Mouse (Mus musculus) urinary bladder, postnatal 36 days (tissue): ENCODE measurements around the gene Actc1.
A peak's percentile ranks its signal among the peaks of the same experiment; 100 is the strongest.

Experiments used
- DNase-seq, 2 experiments: peaks; one replicate each; pipeline ENCODE4 v3.0.0; 2022; ENCODE audit warnings: low spot score in 2 of 2, mixed read lengths in 1 of 2

Gene Actc1

DNA sequence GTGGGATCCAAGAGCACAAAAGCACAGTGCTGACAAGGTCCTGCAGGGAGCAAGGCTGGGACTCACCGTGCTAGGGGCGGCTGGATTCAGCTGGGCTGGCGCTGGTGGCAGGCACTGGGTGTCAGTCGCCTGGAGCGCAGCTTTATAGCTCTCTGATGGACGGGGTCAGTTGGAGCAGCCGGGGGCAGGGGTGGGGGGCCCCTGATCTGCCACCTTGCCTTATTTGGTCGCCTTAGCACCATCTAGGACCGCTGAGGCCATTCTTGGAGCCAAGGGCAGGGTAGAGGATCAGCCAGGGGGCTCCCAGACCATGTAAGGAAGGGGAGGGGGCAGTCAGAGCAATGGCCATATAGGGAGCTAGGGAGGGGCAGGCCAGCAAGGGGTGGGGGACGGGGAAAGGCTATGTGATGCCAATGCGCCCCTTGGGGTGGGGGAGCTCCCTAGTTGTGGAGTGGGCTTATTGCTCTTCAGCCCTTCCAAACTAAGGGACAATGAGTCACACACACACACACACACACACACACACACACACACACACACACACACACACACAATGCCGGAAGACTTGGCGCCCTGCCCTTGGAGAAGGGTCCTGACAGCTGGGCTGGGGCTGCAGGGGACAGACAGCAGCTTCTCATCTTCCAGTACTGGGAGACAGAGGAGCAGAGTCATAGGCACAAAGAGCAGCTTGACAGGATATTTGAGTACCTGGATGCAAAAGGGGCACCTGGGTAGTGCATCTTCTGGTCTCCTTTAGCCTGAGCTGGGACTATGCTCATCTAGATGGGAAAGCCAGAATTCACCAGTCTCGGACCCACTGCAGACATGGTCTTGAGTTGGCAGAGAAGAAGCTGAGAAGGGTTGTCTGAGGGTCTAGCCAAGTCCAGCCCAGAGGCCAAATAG is at the start of gene Actc1:
TSS of gene Actc1 (minus strand) at position 853 of the 903 bp plus-strand sequence.
- DNase-seq: no peak

DNA sequence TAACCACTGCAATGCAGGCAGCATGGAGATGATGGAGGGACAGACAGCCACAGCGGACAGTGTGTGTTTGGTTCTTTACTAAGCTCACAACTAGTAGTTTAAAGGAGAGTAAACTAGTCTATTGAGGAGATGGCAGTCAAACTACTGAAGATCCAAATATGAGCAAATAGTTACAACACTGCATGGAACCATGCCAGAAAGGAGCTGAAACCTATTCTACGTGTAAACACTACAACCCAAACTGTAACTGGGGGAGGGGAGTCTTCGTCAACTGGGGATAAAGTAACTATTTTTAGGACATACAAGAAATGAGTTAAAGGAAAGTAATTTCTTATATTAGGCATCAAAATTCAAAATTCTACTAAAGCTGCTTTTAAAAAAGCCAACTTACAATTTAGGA is 49.1 kb upstream of the Actc1 start:
- DNase-seq: no peak

DNA sequence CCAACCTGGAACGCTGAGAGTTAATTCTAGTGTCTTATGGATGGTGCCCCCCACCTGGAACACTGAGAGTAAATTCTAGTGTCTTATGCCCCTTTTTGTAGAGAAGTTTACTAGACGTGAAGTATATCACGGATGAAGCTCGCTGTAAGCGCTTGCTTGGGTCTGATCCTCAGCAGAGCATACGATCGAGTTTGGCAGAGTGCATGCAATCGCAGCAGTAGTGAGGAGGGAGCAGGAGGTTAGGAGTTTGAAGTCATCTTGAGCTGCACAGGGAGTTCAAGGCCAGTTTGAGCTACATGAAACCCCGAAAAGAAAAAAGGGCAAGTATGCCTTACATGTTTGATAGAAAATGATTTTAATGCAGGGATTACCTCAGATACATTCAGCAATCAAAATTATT is 47.5 kb upstream of the Actc1 start:
- DNase-seq: no peak

DNA sequence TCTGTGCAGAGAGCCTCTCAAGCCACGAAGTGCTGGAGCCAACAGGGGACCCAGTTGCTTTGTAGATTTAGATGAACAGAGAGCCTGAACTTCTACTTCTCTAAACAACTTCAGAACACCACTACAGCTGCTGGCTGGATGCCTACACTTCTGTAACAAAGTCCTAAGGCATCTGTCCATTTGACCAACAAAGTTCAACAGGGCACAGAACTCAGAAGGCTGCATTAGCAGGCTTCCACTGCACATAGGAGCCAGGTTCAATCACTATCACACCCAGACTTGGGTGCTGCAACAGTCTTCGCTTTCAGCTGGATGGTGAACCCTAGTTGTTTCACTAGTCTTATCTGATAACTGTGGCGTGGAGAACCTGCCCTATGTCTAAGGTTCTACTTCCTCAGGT is 46.5 kb upstream of the Actc1 start:
- no peak for DNase-seq

DNA sequence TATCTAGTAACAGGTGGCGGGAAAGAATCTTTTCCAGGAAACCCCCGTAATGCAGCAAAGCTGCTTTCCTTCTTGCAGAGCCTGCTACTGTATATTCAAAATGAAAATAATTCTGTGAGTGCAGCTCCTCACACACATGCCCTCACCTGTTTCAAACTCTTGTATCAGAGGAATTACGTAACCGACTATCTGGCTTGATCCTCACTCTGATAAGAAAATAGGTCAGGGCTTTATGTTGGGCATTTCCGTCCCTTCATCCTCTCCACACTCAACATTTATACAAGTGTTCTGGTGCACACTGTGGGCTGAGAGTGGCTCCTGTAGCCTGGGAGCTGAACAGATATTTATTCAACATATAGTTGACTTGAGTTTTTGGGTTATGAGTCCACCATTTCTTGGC is 45.8 kb upstream of the Actc1 start:
- DNase-seq: no peak

DNA sequence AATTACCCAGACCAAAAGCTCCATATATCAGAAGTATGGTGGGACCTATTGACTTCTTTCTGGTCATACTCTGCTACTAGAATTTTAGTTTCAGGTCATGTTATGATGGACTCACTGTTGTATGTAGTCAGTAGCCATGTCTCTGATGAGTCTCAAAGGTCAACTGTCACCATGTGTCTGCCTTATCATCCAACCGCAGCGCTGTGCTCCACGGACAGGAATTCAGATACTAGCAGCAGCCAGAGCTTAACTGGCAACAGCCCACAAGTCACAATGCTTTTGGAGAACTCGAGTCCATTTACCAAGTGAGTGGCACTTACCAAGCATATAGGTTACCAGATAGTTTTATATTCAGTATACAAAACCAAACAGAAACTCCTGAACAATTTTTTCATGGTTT is 44.3 kb upstream of the Actc1 start:
- DNase-seq: no peak

GRCm38 (mm10) chr2:114096570-114096969 is 43.2 kb upstream of the Actc1 start:
- DNase-seq: no peak

GRCm38 (mm10) chr2:114095348-114095747 is 42.0 kb upstream of the Actc1 start:
- DNase-seq: no peak

DNA sequence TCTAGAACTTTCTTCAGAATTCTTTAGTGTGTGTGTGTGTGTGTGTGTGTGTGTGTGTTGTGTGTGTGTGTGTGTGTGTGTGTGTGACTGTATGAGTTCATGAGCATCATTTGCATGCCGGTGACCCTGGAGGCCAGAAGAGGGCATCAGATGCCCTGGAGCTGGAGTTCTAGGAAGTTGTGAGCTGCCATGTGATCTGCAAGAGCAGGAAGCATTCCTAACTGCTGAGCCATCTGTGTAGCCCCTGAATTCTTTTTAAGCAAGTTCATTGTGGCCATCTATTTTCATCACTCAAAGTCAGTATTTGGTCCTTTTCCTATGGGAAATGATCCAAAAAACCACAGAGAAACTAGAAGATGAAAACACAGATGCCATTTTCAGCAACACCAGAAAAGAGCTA is 41.3 kb upstream of the Actc1 start:
- no peak for DNase-seq

- no peak for DNase-seq
Observed at GRCm38 (mm10) chr2:114093577-114093976, 40.2 kb upstream of the Actc1 start.

- DNase-seq: no peak
Observed at GRCm38 (mm10) chr2:114089862-114090261, 36.5 kb upstream of the Actc1 start.

DNA sequence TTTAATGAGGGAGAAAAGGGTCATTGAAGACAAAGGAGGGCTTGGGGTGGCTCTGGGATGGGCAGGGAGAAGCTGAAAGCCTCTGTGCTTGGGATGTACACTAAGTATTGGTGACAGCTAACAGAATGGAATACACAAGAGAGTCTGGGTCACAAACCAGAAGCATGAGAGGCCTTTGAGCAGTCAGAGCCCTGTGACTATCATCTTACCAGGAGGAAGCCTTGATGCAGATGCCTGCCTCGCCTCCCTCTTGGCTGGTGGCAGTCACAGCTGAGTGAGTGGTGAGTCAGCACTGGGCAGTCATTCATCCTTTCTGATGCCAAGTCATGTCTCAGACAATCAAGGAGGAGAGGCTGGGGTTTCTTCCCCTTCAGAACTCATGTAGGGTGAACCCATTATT is 33.9 kb upstream of the Actc1 start:
- DNase-seq: no peak

DNA sequence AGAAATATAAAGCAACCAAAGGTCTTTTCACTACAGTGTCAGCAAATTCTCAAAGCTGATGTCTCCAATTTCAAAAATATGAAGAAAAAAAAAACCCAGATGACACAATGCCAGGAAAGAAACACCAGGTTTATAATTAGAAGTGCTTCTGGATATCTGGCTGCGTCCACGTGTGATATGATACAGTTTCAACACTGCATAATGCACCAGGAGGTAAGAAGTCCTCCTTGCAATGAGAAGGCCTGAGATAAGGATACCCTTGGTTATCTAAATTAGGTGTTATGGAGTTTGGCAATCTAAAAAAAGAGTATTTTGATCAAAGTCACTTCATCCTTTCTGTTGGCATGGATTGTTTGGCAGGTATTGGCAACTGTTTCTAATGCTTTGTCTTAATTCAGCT is 18.5 kb upstream of the Actc1 start:
- DNase-seq: no peak

GRCm38 (mm10) chr2:114066226-114066625 is 12.9 kb upstream of the Actc1 start:
- DNase-seq: no peak

DNA sequence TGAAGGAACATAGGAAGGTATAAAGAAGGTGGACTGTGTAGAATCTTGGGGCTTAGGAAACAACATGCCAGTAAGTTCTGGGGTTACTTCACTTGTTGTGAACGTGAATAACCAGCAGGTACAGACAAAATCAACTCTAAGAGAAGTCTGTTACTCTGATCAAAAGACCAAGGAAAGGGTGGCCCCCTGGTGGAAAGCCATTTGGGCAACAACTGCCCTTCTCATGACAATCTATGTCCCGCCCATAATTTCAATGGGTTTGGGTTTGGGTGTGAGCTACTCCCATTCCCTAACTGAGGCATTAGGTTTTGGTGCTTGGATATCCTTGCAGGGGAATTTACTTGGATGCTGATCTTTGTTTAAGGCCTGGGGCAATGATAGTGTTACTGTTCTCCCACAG is 10.7 kb upstream of the Actc1 start:
- DNase-seq: no peak

DNA sequence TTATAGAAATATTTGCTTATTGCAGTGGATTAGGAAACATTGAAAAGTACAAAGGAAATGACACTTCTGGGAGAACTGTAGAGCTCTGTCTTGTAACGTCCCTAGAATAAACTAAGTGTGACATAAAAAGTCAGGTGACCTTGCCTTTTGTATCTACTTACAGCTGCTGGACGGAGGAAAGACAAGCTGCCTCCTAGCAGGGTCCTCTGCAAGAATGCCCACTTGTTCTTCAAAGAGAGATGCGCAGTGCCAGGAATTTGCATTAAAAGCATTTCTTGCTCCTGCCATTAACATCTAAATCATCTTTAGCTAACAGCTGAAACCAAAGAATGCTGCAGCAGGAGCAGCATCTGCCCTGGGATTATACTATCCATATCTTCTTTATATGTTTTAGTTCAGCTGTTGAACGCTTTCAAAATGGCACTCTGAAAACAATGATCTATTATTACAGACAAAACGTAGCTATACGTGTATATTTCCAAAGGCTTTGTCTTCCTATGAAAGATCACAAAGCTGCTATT is 6.8 kb upstream of the Actc1 start:
- no peak for DNase-seq

DNA sequence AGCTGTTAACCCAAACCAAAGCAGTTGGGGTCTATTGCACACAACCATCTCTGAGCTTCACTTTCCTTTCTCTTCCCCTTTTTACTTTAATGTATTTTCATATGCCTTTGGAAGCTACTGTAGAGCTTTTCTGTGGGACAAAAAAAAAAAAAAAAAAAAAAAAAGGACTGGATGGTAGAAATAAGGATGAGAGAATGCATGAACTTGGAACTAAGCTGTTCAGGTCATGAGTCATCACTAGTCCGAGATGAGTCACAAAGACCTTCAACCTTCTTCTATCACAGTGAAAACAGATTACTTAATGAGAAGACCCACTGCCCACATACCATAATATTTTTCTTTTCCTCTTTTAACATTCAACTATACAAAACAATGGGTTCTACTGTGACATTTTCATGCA is 6.3 kb upstream of the Actc1 start:
- no peak for DNase-seq

- DNase-seq: no peak
Observed at GRCm38 (mm10) chr2:114058226-114058796, 5.0 kb upstream of the Actc1 start.

- DNase-seq: peak in 1 of 2 experiments; percentile 54
Observed at GRCm38 (mm10) chr2:114057303-114057853, 4.0 kb upstream of the Actc1 start.

DNA sequence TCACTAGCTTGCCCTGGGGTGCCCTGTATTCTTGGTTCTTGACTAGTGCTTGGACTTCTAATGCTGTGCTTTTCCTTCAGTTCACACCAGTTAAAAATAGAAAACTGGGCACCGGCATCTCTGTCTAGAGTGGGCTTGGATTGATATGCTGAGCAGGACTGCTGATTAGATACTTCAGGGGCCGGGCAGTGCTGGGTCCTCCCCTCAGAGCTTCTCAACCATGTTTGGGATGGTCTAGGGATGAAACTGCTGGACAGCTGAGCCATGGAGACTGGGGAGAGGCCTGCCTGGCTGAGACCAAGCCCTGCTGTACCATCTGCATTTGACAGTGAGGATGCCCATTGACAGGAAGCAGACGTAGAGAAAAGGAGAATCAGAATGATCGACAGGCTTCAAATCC is 781 bp upstream of the Actc1 start:
- no peak for DNase-seq

GRCm38 (mm10) chr2:114051871-114052241 is 1.5 kb downstream of the Actc1 start:
- DNase-seq: no peak

DNA sequence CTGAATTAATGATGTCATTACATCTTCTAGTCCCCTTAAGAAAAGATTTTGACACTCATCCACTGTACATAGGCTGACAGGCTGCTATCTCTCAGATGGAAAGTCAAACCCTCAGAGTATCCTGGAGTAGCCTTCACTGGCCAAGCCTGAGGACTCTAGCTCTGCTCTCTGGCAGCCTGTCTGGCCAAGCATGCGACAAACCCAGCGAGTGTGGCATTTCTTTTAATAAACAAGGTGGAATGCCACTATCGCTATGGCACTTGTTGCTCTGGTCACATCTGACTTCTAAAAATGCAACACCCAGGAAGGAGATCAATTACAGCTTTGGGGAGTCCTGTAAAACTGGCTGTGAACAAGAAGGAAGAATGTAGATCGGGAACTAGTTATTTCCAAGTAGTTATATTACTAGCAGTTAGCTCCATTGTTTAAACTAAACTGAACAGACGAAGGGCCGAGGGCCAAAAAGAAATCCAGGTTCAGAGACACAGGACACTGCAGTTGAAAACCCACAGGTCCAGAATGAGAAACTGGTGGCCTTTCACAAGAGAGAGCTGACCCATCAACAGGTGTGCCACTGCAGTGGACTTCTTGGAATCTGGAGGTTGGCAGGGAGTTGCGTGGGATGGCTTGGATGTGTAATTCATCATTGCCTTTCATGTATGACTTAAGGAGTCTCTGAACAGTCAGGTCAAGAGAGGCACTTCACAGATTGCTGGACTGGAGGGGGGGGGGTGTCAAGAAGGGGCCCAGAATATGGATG is 2.1 kb downstream of the Actc1 start:
- no peak for DNase-seq
